Comparison of ENCODE assay signal across 14 mouse cellular contexts in genomic region chr2:77905023-77905422, GRCm38 (mm10).
"Had no signal": no experiment of that assay in that cellular context is flagged by ENCODE, and none has a peak within 500 bp of the region (broad histone marks: within the 10 kb centered on the region; RNA-seq: fewer than 3 reads in every experiment).

No protein-coding gene starts in this region.

- DNase-seq: retina, postnatal 1 day; right cerebral cortex, adult 18-20 months; right cerebral cortex, postnatal 14 days; right cerebral cortex, postnatal 25 days; right cerebral cortex, postnatal 4 days; spleen, adult 18-20 months; thymus, adult 18-20 months; thymus, adult 2 months; thymus, postnatal 25 days; thymus, postnatal 36 days; thymus, postnatal 4 days had no signal

- H3K4me1 ChIP-seq: neural tube, embryonic 15.5 days; stomach, embryonic 15.5 days had no signal

- H3K9ac ChIP-seq: neural tube, embryonic 15.5 days; stomach, embryonic 15.5 days had no signal

- H3K27ac ChIP-seq: neural tube, embryonic 15.5 days; stomach, embryonic 15.5 days; stomach, postnatal 0 days had no signal

- H3K27me3 ChIP-seq: neural tube, embryonic 15.5 days; stomach, embryonic 15.5 days had no signal

- H3K4me3 ChIP-seq: neural tube, embryonic 15.5 days; stomach, embryonic 15.5 days had no signal
